Mouse (Mus musculus): ENCODE data around the gene 9530002B09Rik. TPM values are rescaled to one million over a fixed set of nuclear protein-coding genes. Genes with fewer than 3 reads are reported as not detected.

The 9530002B09Rik gene
- total RNA-seq (2023), result not detected in 4 replicates

GRCm38 (mm10) chr4:122688975-122689374, at the start of gene 9530002B09Rik:
Gene 9530002B09Rik (plus strand): TSS chr4:122689275.

Other genes starting within 250 kb of the 9530002B09Rik start
- gene Ppt1, start 147.0 kb downstream of the 9530002B09Rik start, total RNA-seq (2023), result 54.1 to 57.1 TPM (median 56.0 TPM) in 4 replicates
- gene Cap1, start 196.8 kb downstream of the 9530002B09Rik start, total RNA-seq (2023), result 368 to 394 TPM (median 380 TPM) in 4 replicates